Mouse (Mus musculus) heart, embryonic 14.5 days (tissue): Measurements from ENCODE around the gene Synpr. TPM values are rescaled to one million over a fixed set of nuclear protein-coding genes. Genes with fewer than 3 reads are reported as not detected.

Experiments
- ATAC-seq: fragments of 200-750 bp; cut with Nextera tagmentation; 2 replicates; pipeline ENCODE4 v1.8.0; 2017; ENCODE audit warnings: low read depth, moderate TSS enrichment; ENCODE audit not compliant: insufficient number of reproducible peaks, insufficient read depth, low FRiP score
- H3K27ac ChIP-seq, 2 experiments: fragments of 200-500 bp in 1 of 2; fragments of 300-500 bp in 1 of 2; sonication (generic) in 1 of 2; replicated peaks in 1 of 2; 2 replicates each; pipeline ENCODE4 v1.5.1; 2012 to 2014; ENCODE audit warnings: low read depth in 2 of 2, low read length in 2 of 2, control low read depth in 1 of 2, mild to moderate bottlenecking in 1 of 2, mixed read lengths in 1 of 2; ENCODE audit not compliant: control insufficient read depth in 1 of 2, insufficient read depth in 1 of 2
- H3K27me3 ChIP-seq: fragments of 300-500 bp; sonication (generic); 2 replicates; pipeline ENCODE4 v1.6.1; 2014; ENCODE audit warnings: mild to moderate bottlenecking, low read length, control low read depth; ENCODE audit not compliant: control insufficient read depth, insufficient read depth
- H3K36me3 ChIP-seq: fragments of 300-500 bp; sonication (generic); 2 replicates; pipeline ENCODE4 v1.6.1; 2014; ENCODE audit warnings: mild to moderate bottlenecking, control low read depth, low read length, mixed read lengths; ENCODE audit not compliant: control insufficient read depth, insufficient read depth
- H3K4me1 ChIP-seq, 2 experiments: fragments of 200-500 bp in 1 of 2; fragments of 300-500 bp in 1 of 2; sonication (generic) in 1 of 2; 2 replicates each; pipeline ENCODE4 v1.6.1; 2012 to 2014; ENCODE audit warnings: low read length in 2 of 2, control low read depth in 1 of 2, mixed read lengths in 1 of 2; ENCODE audit not compliant: control insufficient read depth in 2 of 2, insufficient read depth in 2 of 2
- H3K4me2 ChIP-seq: fragments of 300-500 bp; sonication (generic); 2 replicates; pipeline ENCODE4 v1.6.1; 2014; ENCODE audit warnings: mild to moderate bottlenecking, low read length
- H3K4me3 ChIP-seq, 2 experiments: fragments of 200-500 bp in 1 of 2; fragments of 300-500 bp in 1 of 2; sonication (generic) in 1 of 2; 2 replicates each; pipeline ENCODE4 v1.5.1; 2012 to 2014; ENCODE audit warnings: low read length in 2 of 2, mild to moderate bottlenecking in 2 of 2, control low read depth in 1 of 2, low read depth in 1 of 2, moderate library complexity in 1 of 2; ENCODE audit not compliant: control insufficient read depth in 1 of 2, insufficient read depth in 1 of 2
- H3K9ac ChIP-seq: fragments of 300-500 bp; sonication (generic); 2 replicates; pipeline ENCODE4 v1.6.1; 2014; ENCODE audit warnings: mild to moderate bottlenecking, low read length
- H3K9me3 ChIP-seq: fragments of 300-500 bp; sonication (generic); 2 replicates; pipeline ENCODE4 v1.6.1; 2016; ENCODE audit warnings: low read length, control low read depth; ENCODE audit not compliant: control insufficient read depth
- WGBS: fragments of 180-500 bp; shearing (Covaris S2); extraction: QIAGEN DNeasy Blood & Tissue Kit; methylation state at CpG from one replicate; pipeline ENCODE4 v1.1.7; 2014; 5-methylcytosine and 5-hydroxymethylcytosine counted together
- polyA plus RNA-seq: library from polyadenylated mRNA; unstranded; fragments of >200 nt; fragmentation: Nextera tagmentation; extraction: Ambion mirVana; gene quantifications from 2 replicates; pipeline ENCODE4 v1.2.1, GENCODE M21; 2014

Gene Synpr
- polyA plus RNA-seq, 1 experiment from 2014 or later = 0.51 TPM

DNA sequence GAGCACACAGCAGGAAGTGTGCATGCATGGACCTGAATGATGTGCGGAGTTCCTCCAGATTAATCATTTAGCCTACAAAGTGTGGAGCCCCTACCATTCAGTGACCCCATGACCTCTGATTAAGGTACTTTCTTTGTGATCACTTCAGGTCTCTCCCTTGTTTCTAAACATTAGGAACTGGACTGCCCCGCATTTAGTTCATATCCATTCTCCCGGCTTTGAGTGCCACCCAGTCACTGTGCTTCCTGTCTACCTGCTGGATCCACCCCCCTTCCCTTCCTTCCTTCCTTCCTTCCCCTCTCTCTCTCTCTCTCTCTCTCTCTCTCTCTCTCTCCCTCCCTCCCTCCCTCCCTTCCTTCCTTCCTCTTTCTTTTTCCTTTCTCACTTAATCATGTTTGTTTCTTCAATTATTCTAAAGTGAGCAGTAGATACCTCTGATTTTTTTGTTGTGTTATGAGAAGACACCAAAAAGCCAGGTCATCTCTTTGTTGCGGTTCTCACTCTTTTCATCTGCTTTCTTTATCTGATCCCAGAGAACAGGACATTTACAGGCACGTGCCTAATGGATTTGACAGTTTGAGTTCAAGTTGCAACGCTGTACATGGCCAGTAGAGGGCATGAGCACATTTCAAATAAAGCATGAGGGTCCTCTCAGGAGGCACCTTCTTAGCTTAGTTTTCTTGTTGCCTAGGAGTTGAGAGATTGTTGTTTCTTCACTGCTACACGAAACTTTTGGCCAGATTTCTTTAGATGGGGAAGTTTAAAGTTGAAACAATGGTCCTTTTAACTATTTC, 71.2 kb downstream of the Synpr start:
- no peaks in the 10 kb centered on the region for H3K27me3 ChIP-seq
- no peak for ATAC-seq
- no peak overlapping the region for H3K4me2 ChIP-seq
- H3K4me3 ChIP-seq = no peak overlapping the region
- no peaks in the 10 kb centered on the region for H3K36me3 ChIP-seq
- no peaks in the 10 kb centered on the region for H3K4me1 ChIP-seq
- H3K9me3 ChIP-seq = no peaks in the 10 kb centered on the region
- 20% methylated on average over 7 of the region's 7 CpGs for WGBS
- no peak overlapping the region for H3K9ac ChIP-seq
- no peak overlapping the region for H3K27ac ChIP-seq

DNA sequence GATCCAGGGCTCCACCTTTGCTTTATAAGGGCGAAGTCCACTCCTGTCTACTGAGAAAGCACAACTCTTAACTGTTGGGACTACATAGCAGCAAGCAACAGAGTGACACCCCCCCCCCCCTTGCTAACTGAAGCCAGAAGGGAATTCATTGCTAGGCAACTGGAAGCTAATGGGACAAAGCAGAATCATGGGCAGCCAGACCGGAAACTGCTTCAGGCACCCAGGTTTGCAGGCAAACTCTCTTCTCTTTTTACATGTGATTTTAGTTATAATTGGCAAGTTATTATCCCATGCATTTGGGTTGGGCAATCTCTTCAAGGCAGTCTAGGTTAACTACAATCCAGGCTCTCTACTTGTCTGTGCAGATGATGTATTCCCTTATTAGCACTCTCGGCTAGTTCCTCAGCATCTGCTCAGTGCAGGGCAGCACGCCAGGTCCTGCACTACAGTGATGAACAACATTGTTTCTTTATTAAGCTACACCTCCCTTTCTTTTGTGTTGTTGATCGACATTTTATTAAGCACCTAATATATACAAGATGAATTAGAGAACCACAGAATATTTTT, 72.6 kb downstream of the Synpr start:
- no peak overlapping the region for H3K4me3 ChIP-seq
- no peaks in the 10 kb centered on the region for H3K9me3 ChIP-seq
- no peak overlapping the region for H3K27ac ChIP-seq
- no peak overlapping the region for H3K4me2 ChIP-seq
- H3K4me1 ChIP-seq = no peaks in the 10 kb centered on the region
- H3K9ac ChIP-seq = no peak overlapping the region
- WGBS = 73% methylated on average over 5 of the region's 5 CpGs
- ATAC-seq = no peak
- H3K36me3 ChIP-seq = no peaks in the 10 kb centered on the region
- no peaks in the 10 kb centered on the region for H3K27me3 ChIP-seq

DNA sequence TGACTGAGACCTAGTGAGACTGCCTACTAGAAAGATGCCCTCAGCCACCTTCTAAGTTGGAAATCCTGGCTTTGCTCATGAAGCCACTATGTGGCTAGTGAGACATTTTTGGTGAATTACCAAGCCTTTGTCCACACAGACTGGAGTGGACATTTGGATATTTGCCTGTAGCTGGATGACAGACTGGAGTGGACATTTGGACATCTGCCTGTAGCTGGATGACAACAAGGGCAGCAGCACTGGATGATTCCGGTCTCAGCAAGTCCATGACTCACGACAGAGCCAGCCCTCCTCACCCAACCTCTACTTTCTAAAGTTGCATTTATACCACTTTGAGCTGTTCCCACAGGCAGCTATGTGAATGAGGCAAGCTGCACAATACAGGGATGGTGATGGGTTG, 73.5 kb downstream of the Synpr start:
- ATAC-seq = no peak
- no peak overlapping the region for H3K4me3 ChIP-seq
- no peaks in the 10 kb centered on the region for H3K4me1 ChIP-seq
- no peak overlapping the region for H3K4me2 ChIP-seq
- 73% methylated on average over 2 of the region's 2 CpGs for WGBS
- H3K9ac ChIP-seq = no peak overlapping the region
- H3K36me3 ChIP-seq = no peaks in the 10 kb centered on the region
- H3K27me3 ChIP-seq = no peaks in the 10 kb centered on the region
- no peak overlapping the region for H3K27ac ChIP-seq
- H3K9me3 ChIP-seq = no peaks in the 10 kb centered on the region

DNA sequence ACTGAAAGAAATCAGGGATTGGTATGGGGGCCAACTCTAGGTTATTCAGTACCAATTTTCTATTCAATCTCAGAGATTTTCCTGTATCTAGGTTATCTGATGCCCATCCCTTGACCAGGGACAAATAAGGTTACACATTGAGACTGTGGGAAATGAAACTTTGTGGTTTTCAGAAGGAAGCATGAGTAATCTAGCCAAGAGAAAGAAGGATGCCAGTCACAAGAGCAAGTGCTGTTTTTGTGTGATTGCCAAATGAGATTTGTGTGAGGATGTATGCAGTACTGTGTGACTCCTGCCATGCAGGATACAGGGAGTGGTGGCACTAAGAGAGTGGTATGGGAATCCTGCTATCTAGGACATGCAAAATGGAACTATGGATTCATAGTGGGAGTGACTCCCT, 76.6 kb downstream of the Synpr start:
- H3K27me3 ChIP-seq = no peaks in the 10 kb centered on the region
- no peak for ATAC-seq
- H3K4me3 ChIP-seq = no peak overlapping the region
- no peak overlapping the region for H3K27ac ChIP-seq
- H3K4me1 ChIP-seq = no peaks in the 10 kb centered on the region
- no peaks in the 10 kb centered on the region for H3K36me3 ChIP-seq
- no peak overlapping the region for H3K9ac ChIP-seq
- H3K4me2 ChIP-seq = no peak overlapping the region
- H3K9me3 ChIP-seq = no peaks in the 10 kb centered on the region

DNA sequence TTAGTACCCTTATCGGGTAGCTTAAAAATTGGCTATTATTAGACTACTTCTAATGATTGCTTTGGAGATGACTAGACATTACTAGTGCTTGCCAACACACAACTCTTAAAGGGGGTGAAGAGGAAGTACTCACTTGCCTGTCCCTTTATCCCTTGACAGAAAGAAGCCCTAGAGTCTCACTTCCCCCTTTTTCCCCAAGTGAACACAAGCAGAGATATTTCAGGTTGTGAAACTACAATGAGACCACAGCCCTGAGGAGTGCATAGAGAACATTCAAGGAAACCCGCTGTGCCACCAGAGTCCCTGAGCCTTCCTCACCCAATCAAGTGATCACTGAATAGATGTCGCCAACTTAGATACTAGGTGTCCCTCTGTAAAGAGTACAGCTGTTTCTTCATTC, 77.1 kb downstream of the Synpr start:
- Histone ChIP-seq H3K36me3 (no peaks in the 10 kb centered on the region), H3K4me2 (no peak overlapping the region), H3K27me3 (no peaks in the 10 kb centered on the region), H3K9ac (no peak overlapping the region), H3K4me1 (no peaks in the 10 kb centered on the region), H3K4me3 (no peak overlapping the region), H3K9me3 (no peaks in the 10 kb centered on the region), H3K27ac (no peak overlapping the region)
- ATAC-seq = no peak
- 76% methylated on average over 3 of the region's 3 CpGs for WGBS

DNA sequence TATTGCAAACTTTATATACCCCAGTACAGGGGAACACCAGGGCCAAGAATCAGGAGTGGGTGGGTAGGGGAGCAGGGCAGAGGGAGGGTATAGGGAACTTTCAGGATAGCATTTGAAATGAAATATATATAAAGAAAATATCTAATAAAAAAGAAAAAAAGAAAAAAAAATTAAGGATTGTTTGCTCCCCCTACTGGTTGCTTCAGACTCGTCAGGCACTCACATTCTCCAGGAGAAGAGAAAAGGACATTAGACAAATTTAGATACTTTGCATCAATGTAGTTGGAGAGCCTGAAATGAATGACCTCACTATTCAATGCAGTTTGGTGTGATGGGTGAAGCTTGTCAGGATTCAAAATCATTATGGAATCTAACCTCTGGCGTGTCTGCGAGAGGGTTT, 83.7 kb downstream of the Synpr start:
- no peaks in the 10 kb centered on the region for H3K4me1 ChIP-seq
- H3K36me3 ChIP-seq = no peaks in the 10 kb centered on the region
- H3K9me3 ChIP-seq = no peaks in the 10 kb centered on the region
- H3K9ac ChIP-seq = no peak overlapping the region
- H3K27ac ChIP-seq = no peak overlapping the region
- no peaks in the 10 kb centered on the region for H3K27me3 ChIP-seq
- no peak for ATAC-seq
- WGBS = 75% methylated on average over 3 of the region's 3 CpGs
- H3K4me3 ChIP-seq = no peak overlapping the region
- no peak overlapping the region for H3K4me2 ChIP-seq

DNA sequence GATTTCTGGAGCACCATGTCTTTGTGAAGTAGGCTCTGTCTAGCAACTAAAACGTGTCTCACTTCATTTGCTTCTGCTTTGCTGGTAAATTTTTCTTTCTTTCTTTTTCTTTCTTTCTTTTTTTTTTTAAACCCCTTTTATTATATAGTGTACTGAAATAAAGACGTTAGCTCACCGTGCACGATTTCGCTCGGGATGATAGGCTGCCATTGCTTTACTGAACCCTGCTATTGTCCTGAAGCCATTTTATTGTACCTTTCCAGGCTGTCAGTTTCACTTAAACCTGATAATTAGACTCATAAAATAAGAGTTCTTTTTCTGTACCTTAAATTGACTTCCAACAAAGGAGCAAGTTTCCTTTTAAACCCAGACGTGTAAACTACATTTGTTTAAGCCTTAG, 104.5 kb downstream of the Synpr start:
- no peaks in the 10 kb centered on the region for H3K36me3 ChIP-seq
- H3K9me3 ChIP-seq = no peaks in the 10 kb centered on the region
- ATAC-seq = no peak
- no peak overlapping the region for H3K4me3 ChIP-seq
- no peak overlapping the region for H3K4me2 ChIP-seq
- no peaks in the 10 kb centered on the region for H3K27me3 ChIP-seq
- no peak overlapping the region for H3K27ac ChIP-seq
- no peak overlapping the region for H3K9ac ChIP-seq
- no peaks in the 10 kb centered on the region for H3K4me1 ChIP-seq
- WGBS = 73% methylated on average over 7 of the region's 7 CpGs

DNA sequence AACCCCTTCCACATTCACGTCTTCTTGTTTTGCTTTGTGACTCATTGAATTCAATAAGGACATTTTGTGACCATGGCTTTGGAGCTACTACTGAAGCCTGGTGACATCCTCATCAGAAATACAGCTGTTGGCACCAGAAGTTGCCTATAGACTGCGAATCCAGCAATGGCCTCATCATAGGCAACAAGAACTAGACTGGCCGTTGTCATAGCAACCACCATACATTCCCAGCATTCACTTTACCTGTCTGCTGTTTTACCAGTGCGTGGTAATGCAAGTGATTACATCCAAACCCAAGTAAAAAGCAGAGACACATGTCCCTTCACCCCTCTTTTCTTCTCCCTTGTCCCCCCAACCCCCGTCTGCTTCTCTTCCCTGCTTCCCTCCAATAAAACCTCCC, 105.4 kb downstream of the Synpr start:
- H3K27me3 ChIP-seq = no peaks in the 10 kb centered on the region
- no peak for ATAC-seq
- H3K9me3 ChIP-seq = no peaks in the 10 kb centered on the region
- H3K9ac ChIP-seq = no peak overlapping the region
- H3K27ac ChIP-seq = no peak overlapping the region
- H3K4me2 ChIP-seq = no peak overlapping the region
- H3K36me3 ChIP-seq = no peaks in the 10 kb centered on the region
- no peak overlapping the region for H3K4me3 ChIP-seq
- 77% methylated on average over 5 of the region's 5 CpGs for WGBS
- H3K4me1 ChIP-seq = no peaks in the 10 kb centered on the region
